Mouse (Mus musculus) liver, adult 2 months (tissue): ENCODE data around the gene Mki67. TPM values are rescaled to one million over a fixed set of nuclear protein-coding genes. Genes with fewer than 3 reads are reported as not detected.

ENCODE experiments used
- DNase-seq: peaks from one replicate; pipeline ENCODE4 v3.0.0-alpha.2; 2011; ENCODE audit warnings: low read depth, low spot score; ENCODE audit errors: extremely low read depth
- H3K27ac ChIP-seq: fragments of 200-500 bp; replicated peaks from 2 replicates; pipeline ENCODE4 v1.5.1; 2012; ENCODE audit warnings: low read depth, mild to moderate bottlenecking, control low read depth, inconsistent platforms, low read length; ENCODE audit not compliant: insufficient read depth
- H3K27me3 ChIP-seq: fragments of 200-500 bp; 2 replicates; pipeline ENCODE4 v1.6.1; 2012; ENCODE audit warnings: mild to moderate bottlenecking, moderate library complexity, low read length, inconsistent platforms; ENCODE audit not compliant: control insufficient read depth, insufficient read depth
- H3K36me3 ChIP-seq: fragments of 200-500 bp; 2 replicates; pipeline ENCODE4 v1.6.1; 2012; ENCODE audit warnings: low read length, inconsistent platforms; ENCODE audit not compliant: control insufficient read depth, insufficient read depth
- H3K4me1 ChIP-seq: fragments of 200-500 bp; 2 replicates; pipeline ENCODE4 v1.6.1; 2011; ENCODE audit warnings: low read length; ENCODE audit not compliant: control insufficient read depth, insufficient read depth
- H3K4me3 ChIP-seq: fragments of 200-500 bp; 2 replicates; pipeline ENCODE4 v1.5.1; 2011; ENCODE audit warnings: low read depth, mild to moderate bottlenecking, control low read depth, low read length, moderate library complexity; ENCODE audit not compliant: insufficient read depth
- H3K79me2 ChIP-seq: fragments of 200-500 bp; 2 replicates; pipeline ENCODE4 v1.6.1; 2012; ENCODE audit warnings: inconsistent platforms, mild to moderate bottlenecking, low read length, moderate library complexity; ENCODE audit not compliant: control insufficient read depth, insufficient read depth
- H3K9ac ChIP-seq: fragments of 200-500 bp; 2 replicates; pipeline ENCODE4 v1.6.1; 2012; ENCODE audit warnings: low read depth, mild to moderate bottlenecking, control low read depth, inconsistent platforms, low read length
- CTCF ChIP-seq: fragments of 200-500 bp; IDR thresholded peaks from 2 replicates; pipeline ENCODE4 v1.5.1; 2011; ENCODE audit warnings: low read depth, low read length, control low read depth
- POLR2A ChIP-seq: fragments of 200-500 bp; IDR thresholded peaks from 2 replicates; pipeline ENCODE4 v1.6.1; 2011; ENCODE audit warnings: low read length, control low read depth; ENCODE audit not compliant: insufficient read depth; ENCODE audit errors: extremely low read depth
- WGBS: fragments of 180-500 bp; shearing (Covaris S2); methylation state at CpG from one replicate; pipeline ENCODE4 v1.1.7; 2018; 5-methylcytosine and 5-hydroxymethylcytosine counted together
- polyA plus RNA-seq: library from polyadenylated mRNA; depleted of rRNA; stranded (reverse); fragments of >200 nt; gene quantifications from 2 replicates; pipeline ENCODE4 v1.2.3, GENCODE M21; 2012
- total RNA-seq: library from RNA; depleted of rRNA; stranded (reverse); fragments of >200 nt; gene quantifications from 2 replicates; pipeline ENCODE4 v1.2.3, GENCODE M21; 2014

Gene Mki67
- total and polyA plus RNA-seq, 2 experiments: 0.02 to 0.65 TPM

- no peak overlapping the region for H3K9ac ChIP-seq
- DNase-seq: peak; percentile 72
- no peak overlapping the region for H3K4me3 ChIP-seq
- peak overlapping the region; percentile 63 for H3K27ac ChIP-seq
- no peaks in the 10 kb centered on the region for H3K36me3 ChIP-seq
- no peaks in the 10 kb centered on the region for H3K27me3 ChIP-seq
- H3K79me2 ChIP-seq: no peaks in the 10 kb centered on the region
- TF ChIP-seq POLR2A: no peak
- no peak for TF ChIP-seq CTCF
- WGBS: 36% methylated on average over 6 of the region's 6 CpGs
- H3K4me1 ChIP-seq: peaks cover 5% of the 10 kb centered on the region; the same call in 1 of the 2 replicates
Observed at GRCm38 (mm10) chr7:135723672-135724341, 7.6 kb upstream of the Mki67 start.

- no peak overlapping the region for H3K9ac ChIP-seq
- no peak for DNase-seq
- H3K4me3 ChIP-seq: no peak overlapping the region
- TF ChIP-seq POLR2A (no peak), CTCF (no peak)
- H3K36me3 ChIP-seq: no peaks in the 10 kb centered on the region
- H3K27me3 ChIP-seq: no peaks in the 10 kb centered on the region
- H3K79me2 ChIP-seq: no peaks in the 10 kb centered on the region
- 85% methylated on average over 6 of the region's 6 CpGs for WGBS
- H3K4me1 ChIP-seq: peaks cover 5% of the 10 kb centered on the region; the same call in 1 of the 2 replicates
- no peak overlapping the region for H3K27ac ChIP-seq
Observed at GRCm38 (mm10) chr7:135722011-135722838, 6.1 kb upstream of the Mki67 start.

GRCm38 (mm10) chr7:135721436-135721992 lies 5.4 kb upstream of the Mki67 start:
- H3K4me1 ChIP-seq: peaks cover 5% of the 10 kb centered on the region; the same call in 1 of the 2 replicates
- no peaks in the 10 kb centered on the region for H3K27me3 ChIP-seq
- H3K4me3 ChIP-seq: no peak overlapping the region
- TF ChIP-seq CTCF: no peak
- no peak for TF ChIP-seq POLR2A
- no peak for DNase-seq
- no peak overlapping the region for H3K27ac ChIP-seq
- no peak overlapping the region for H3K9ac ChIP-seq
- H3K79me2 ChIP-seq: no peaks in the 10 kb centered on the region
- no peaks in the 10 kb centered on the region for H3K36me3 ChIP-seq
- 82% methylated on average over 7 of the region's 7 CpGs for WGBS

- TF ChIP-seq CTCF (no peak), POLR2A (no peak)
- Histone ChIP-seq H3K4me1 (no peaks in the 10 kb centered on the region; the same call in 1 of the 2 replicates), H3K4me3 (peak overlapping the region; percentile 8; the same call in 1 of the 2 replicates), H3K27me3 (peaks cover 2% of the 10 kb centered on the region; the same call in 1 of the 2 replicates), H3K27ac (no peak overlapping the region), H3K9ac (no peak overlapping the region; the same call in 1 of the 2 replicates), H3K36me3 (no peaks in the 10 kb centered on the region), H3K79me2 (no peaks in the 10 kb centered on the region)
- no peak for DNase-seq
- 55% methylated on average over 7 of the region's 7 CpGs for WGBS
Observed at GRCm38 (mm10) chr7:135716968-135717557, 902 bp upstream of the Mki67 start.

- no peaks in the 10 kb centered on the region for H3K36me3 ChIP-seq
- no peaks in the 10 kb centered on the region for H3K79me2 ChIP-seq
- TF ChIP-seq CTCF (no peak), POLR2A (no peak)
- H3K9ac ChIP-seq: peak overlapping the region; percentile 49; the same call in 1 of the 2 replicates
- H3K4me1 ChIP-seq: no peaks in the 10 kb centered on the region; the same call in 1 of the 2 replicates
- no peak overlapping the region for H3K27ac ChIP-seq
- under 1% methylated on average over 27 of the region's 28 CpGs for WGBS
- peaks cover 2% of the 10 kb centered on the region; the same call in 1 of the 2 replicates for H3K27me3 ChIP-seq
- peak; percentile 66 for DNase-seq
- peak overlapping the region; percentile 68 for H3K4me3 ChIP-seq
Observed at GRCm38 (mm10) chr7:135716445-135716877, 300 bp upstream of the Mki67 start.
